Mouse (Mus musculus) gastrocnemius, postnatal 14 days (tissue): Measurements from ENCODE around the gene Slc9b1. TPM values are rescaled to one million over a fixed set of nuclear protein-coding genes. Genes with fewer than 3 reads are reported as not detected.

Source experiments
- DNase-seq: peaks from one replicate; pipeline ENCODE4 v3.0.0; 2021; ENCODE audit warnings: mixed read lengths
- intact Hi-C: fragments of 180-260 bp; cut with DNase I; formaldehyde crosslinking; loops from one replicate; pipeline ENCODE4 v1.15.1; 2025; ENCODE audit warnings: low total_unique reads
- total RNA-seq, 2 experiments: library from RNA; stranded (reverse); gene quantifications; 2 replicates each; pipeline ENCODE4 v1.2.3; 2021

Gene Slc9b1
- total RNA-seq, 2 experiments from 2014 or later = not detected

DNA sequence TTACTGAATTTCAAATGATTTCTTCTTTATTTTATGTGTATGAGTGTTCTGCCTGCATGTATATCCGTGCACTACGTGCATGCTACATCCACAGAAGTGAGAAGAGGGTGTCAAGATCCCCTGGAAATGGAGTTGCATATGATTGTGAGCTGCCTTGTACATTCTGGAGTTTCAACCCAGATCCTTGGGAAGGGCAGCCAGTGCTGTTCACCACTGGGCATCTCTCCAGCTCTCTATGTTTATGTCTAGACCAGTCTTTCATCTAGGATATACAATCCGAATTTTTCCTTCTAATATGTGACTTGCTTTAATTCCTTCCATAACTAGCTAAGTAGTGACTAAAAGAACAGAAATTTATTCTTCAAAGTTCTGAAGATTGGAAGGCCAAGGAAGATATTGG lies 28.0 kb downstream of the Slc9b1 start:
- no peak for DNase-seq
- intact Hi-C loops = no loop called here

DNA sequence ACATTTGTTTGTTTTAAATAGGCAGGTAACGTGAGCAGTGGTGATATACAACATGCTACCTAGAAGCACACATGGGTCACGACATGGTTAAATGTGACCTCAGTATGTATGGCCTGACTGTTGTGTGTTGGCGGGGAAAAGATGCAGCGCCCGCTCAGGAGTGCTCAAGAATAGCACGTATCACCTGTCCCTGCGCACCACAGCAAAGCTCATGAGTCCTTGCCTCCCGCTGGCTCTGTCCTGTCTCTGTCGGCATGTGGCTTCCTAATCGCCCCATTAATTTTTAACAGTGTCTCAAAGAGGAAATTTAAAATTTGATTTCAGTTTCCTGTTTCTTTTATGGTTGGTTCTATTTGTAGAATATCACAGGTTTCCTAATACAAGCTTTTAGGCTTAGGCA lies 29.6 kb downstream of the Slc9b1 start:
- DNase-seq = no peak
- intact Hi-C loops = no loop called here

DNA sequence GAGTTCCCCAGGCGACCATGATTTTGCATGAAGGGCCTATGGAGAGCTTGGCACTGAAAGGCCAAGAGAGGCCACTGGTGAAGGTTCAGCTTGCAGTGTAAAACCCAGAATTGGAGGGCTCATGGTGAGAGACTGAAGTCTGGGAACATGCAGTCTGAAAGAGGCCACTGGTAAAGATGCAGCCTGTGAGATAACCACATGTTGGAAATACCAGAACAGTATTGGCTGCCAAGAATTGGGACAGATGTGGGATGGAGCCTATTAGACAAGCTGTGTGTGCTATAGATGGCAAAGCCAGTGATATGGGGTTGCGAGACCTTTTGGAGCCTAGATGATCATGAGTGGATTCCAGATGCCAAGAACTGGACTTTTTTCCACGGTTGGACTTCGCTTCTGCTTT lies 32.0 kb downstream of the Slc9b1 start:
- intact Hi-C loops = no loop called here
- DNase-seq = no peak

DNA sequence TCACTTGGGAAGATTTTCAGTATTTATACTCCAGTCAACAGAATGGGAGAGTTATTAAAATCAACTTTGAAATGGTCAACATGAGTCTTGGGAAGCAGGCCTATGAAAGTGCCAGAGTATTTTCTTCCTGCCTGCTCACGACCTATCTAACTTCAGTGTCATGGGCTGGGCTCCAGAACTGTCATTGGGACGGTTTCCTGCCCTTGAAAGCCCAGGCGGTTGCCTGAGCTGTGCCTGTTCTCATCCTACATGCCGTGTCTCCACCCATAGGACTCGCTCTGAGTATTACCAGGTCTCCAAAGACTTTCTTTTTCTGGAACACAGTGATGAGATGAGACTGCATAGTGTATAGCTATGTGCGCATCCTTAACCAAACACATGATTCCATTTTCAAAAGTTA lies 45.4 kb downstream of the Slc9b1 start:
- DNase-seq = no peak
- intact Hi-C loops = no loop called here

- intact Hi-C loops = no loop called here
- DNase-seq = no peak
Measured at GRCm38 (mm10) chr3:135395085-135395484, 47.3 kb downstream of the Slc9b1 start.

- intact Hi-C loops = no loop called here
- no peak for DNase-seq
Measured at GRCm38 (mm10) chr3:135396081-135396480, 48.3 kb downstream of the Slc9b1 start.

DNA sequence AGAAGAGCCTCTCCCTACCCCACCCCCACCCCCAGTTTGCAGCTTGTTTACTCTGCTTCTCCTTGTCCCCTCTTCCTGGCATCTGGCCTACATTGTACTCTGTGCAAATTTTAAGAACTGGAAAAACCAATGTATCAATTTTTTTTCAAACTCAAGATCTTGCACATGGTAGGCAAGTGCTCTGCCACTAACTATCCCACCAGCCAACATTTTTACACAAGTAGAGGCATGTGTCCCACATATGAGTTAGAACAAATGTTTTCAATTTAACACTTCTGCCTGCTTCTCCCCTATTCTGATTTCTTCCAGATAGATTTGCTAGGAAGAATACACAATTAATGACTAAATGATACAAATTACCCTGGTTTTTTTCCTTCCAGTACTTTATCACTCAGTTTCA lies 49.3 kb downstream of the Slc9b1 start:
- no peak for DNase-seq
- intact Hi-C loops = no loop called here

DNA sequence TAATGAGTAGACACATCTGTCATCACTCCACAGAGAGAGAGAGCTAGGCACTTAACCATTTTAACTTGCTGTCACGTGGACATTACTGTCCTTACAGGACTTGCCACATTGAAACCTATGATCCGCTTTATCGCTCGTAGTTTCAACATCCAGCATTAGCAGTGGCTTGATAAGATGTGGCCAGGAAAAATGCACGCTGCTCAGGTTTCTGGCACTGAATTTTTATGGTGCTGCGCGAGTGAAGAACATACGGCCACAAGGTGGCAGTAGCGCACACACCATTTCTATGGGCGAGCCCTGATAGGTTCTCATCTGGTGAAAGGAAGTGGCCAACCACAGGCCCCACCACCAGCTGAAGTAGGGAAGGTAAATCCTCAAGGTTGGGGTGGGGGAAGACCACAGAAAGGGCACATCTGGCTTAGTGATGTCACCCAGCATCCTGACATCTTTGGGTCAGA lies 54.4 kb downstream of the Slc9b1 start:
- DNase-seq = peak; percentile 86
- intact Hi-C loops = loop anchor here (10.0 kb wide), 3 partner anchors 113 to 323 kb away; partner anchors contain the start of gene Bdh2

GRCm38 (mm10) chr3:135403211-135403610 lies 55.4 kb downstream of the Slc9b1 start:
- intact Hi-C loops = loop anchor here (10.0 kb wide), 3 partner anchors 112 to 322 kb away; partner anchors contain the start of gene Bdh2
- no peak for DNase-seq

DNA sequence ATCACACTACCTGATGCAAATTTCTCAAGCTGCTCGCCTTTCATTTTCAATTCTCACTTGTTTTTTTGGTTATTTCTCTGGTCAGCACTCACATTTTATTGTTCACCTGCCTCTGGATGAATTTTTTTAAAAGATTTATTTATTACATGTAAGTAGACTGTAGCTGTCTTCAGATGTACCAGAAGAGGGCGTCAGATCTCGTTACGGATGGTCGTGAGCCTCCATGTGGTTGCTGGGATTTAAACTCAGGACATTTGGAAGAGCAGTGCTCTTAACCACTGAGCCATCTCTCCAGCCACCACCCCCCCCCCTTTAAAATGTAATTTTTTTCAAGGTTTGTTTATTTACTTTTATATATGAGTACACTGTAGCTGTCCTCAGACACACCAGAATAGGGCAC lies 56.0 kb downstream of the Slc9b1 start:
- no peak for DNase-seq
- intact Hi-C loops = loop anchor here (10.0 kb wide), 3 partner anchors 111 to 321 kb away; partner anchors contain the start of gene Bdh2

- DNase-seq = no peak
- intact Hi-C loops = loop anchor here (10.0 kb wide), 3 partner anchors 110 to 320 kb away; partner anchors contain the start of gene Bdh2
Measured at GRCm38 (mm10) chr3:135404599-135404998, 56.8 kb downstream of the Slc9b1 start.

- DNase-seq = no peak
- intact Hi-C loops = loop anchor here (5.0 to 10.0 kb wide), 4 partner anchors 107 to 317 kb away; partner anchors contain the start of gene Bdh2
Measured at GRCm38 (mm10) chr3:135407351-135407750, 59.5 kb downstream of the Slc9b1 start.

DNA sequence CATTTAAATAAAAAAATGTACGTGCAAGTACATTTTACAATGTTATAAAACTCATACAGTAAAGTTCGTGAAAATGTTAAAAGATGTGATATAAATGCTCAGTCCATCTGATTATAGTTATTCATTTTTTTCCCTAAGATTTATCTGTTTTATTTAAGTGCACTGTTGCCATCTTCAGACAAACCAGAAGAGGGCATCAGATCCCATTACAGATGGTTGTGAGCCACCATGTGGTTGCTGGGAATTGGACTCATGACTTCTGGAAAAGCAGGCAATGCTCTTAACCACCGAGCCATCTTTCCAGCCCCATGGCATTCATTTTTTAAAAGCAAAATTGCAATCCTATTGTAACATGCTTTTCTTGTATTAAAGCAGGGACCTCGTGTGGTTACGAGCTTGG lies 61.4 kb downstream of the Slc9b1 start:
- intact Hi-C loops = loop anchor here (5.0 to 10.0 kb wide), 4 partner anchors 106 to 316 kb away; partner anchors contain the start of gene Bdh2
- no peak for DNase-seq

- intact Hi-C loops = no loop called here
- no peak for DNase-seq
Measured at GRCm38 (mm10) chr3:135411056-135411455, 63.2 kb downstream of the Slc9b1 start.

- intact Hi-C loops = no loop called here
- DNase-seq = no peak
Measured at GRCm38 (mm10) chr3:135411824-135412223, 64.0 kb downstream of the Slc9b1 start.

- intact Hi-C loops = no loop called here
- no peak for DNase-seq
Measured at GRCm38 (mm10) chr3:135417245-135417644, 69.4 kb downstream of the Slc9b1 start.

GRCm38 (mm10) chr3:135417799-135418198 lies 70.0 kb downstream of the Slc9b1 start:
- no peak for DNase-seq
- intact Hi-C loops = no loop called here

- no peak for DNase-seq
- intact Hi-C loops = no loop called here
Measured at GRCm38 (mm10) chr3:135420542-135421309, 72.9 kb downstream of the Slc9b1 start.

DNA sequence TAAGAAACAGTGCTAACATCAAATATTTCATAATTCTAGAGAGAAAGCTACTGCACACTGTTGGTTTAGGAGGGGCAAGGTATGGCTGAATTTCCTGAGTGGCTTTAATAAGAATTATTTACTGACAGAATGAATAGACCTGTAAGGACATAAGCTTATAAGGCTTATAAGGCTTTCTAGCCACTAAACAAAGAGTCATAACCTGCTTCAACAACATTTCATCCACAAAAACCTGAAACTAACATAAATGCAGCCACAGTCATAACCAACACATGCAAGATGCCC lies 73.4 kb downstream of the Slc9b1 start:
- intact Hi-C loops = no loop called here
- no peak for DNase-seq

GRCm38 (mm10) chr3:135422232-135422855 lies 74.5 kb downstream of the Slc9b1 start:
- intact Hi-C loops = no loop called here
- DNase-seq = no peak
